Mouse (Mus musculus) forebrain, embryonic 13.5 days (tissue): Measurements from ENCODE around the gene Paics. TPM values are rescaled to one million over a fixed set of nuclear protein-coding genes. Genes with fewer than 3 reads are reported as not detected.

ENCODE experiments used
- ATAC-seq: fragments of 200-750 bp; cut with Nextera tagmentation; 2 replicates; pipeline ENCODE4 v1.8.0; 2017
- H3K27ac ChIP-seq: fragments of 300-500 bp; sonication (generic); 2 replicates; pipeline ENCODE4 v1.5.1; 2015; ENCODE audit warnings: inconsistent platforms, mild to moderate bottlenecking, moderate library complexity
- H3K27me3 ChIP-seq: fragments of 300-500 bp; sonication (generic); 2 replicates; pipeline ENCODE4 v1.6.1; 2015; ENCODE audit warnings: mild to moderate bottlenecking, inconsistent platforms
- H3K36me3 ChIP-seq: fragments of 300-500 bp; sonication (generic); 2 replicates; pipeline ENCODE4 v1.6.1; 2015; ENCODE audit warnings: mild to moderate bottlenecking, inconsistent platforms; ENCODE audit not compliant: poor library complexity, severe bottlenecking
- H3K4me1 ChIP-seq: fragments of 300-500 bp; sonication (generic); 2 replicates; pipeline ENCODE4 v1.6.1; 2015; ENCODE audit warnings: inconsistent platforms
- H3K4me2 ChIP-seq: fragments of 300-500 bp; sonication (generic); 2 replicates; pipeline ENCODE4 v1.6.1; 2015; ENCODE audit warnings: inconsistent platforms, mild to moderate bottlenecking, moderate library complexity
- H3K4me3 ChIP-seq: fragments of 300-500 bp; sonication (generic); 2 replicates; pipeline ENCODE4 v1.5.1; 2015; ENCODE audit warnings: mild to moderate bottlenecking, inconsistent platforms
- H3K9ac ChIP-seq: fragments of 300-500 bp; sonication (generic); 2 replicates; pipeline ENCODE4 v1.6.1; 2015; ENCODE audit warnings: mild to moderate bottlenecking, inconsistent platforms
- H3K9me3 ChIP-seq: fragments of 300-500 bp; sonication (generic); replicated peaks from 2 replicates; pipeline ENCODE4 v1.6.1; 2016; ENCODE audit warnings: inconsistent platforms
- WGBS: fragments of 180-500 bp; shearing (Covaris S2); methylation state at CpG from one replicate; pipeline ENCODE4 v1.1.7; 2015; 5-methylcytosine and 5-hydroxymethylcytosine counted together
- polyA plus RNA-seq: library from polyadenylated mRNA; unstranded; fragments of >200 nt; fragmentation: Nextera tagmentation; extraction: Ambion mirVana; gene quantifications from 2 replicates; pipeline ENCODE4 v1.2.1, GENCODE M21; 2015

Paics gene
- polyA plus RNA-seq, 1 experiment from 2014 or later: 312 TPM

GRCm38 (mm10) chr5:76929180-76929877 is 21.8 kb upstream of the Paics start:
- Histone ChIP-seq H3K4me1 (no peaks in the 10 kb centered on the region), H3K4me2 (no peak overlapping the region), H3K9ac (no peak overlapping the region), H3K27ac (no peak overlapping the region), H3K27me3 (no peaks in the 10 kb centered on the region), H3K9me3 (peaks cover 15% of the 10 kb centered on the region), H3K4me3 (no peak overlapping the region), H3K36me3 (peaks cover 47% of the 10 kb centered on the region)
- ATAC-seq: no peak
- WGBS: 86% methylated on average over 7 of the region's 7 CpGs

- Histone ChIP-seq H3K4me1 (no peaks in the 10 kb centered on the region), H3K4me2 (no peak overlapping the region), H3K27ac (no peak overlapping the region), H3K27me3 (no peaks in the 10 kb centered on the region), H3K36me3 (peaks cover 29% of the 10 kb centered on the region), H3K9ac (no peak overlapping the region), H3K9me3 (0 out of 2 replicates have a peak, but pooled peaks cover 6% of the 10 kb centered on the region), H3K4me3 (no peak overlapping the region)
- WGBS: 97% methylated on average over 8 of the region's 8 CpGs
- ATAC-seq: no peak
Observed at GRCm38 (mm10) chr5:76939717-76940116, 11.4 kb upstream of the Paics start.

- H3K4me2 ChIP-seq: no peak overlapping the region
- 93% methylated on average over 4 of the region's 4 CpGs for WGBS
- H3K36me3 ChIP-seq: peaks cover 29% of the 10 kb centered on the region
- H3K9me3 ChIP-seq: 0 out of 2 replicates have a peak, but pooled peaks cover 6% of the 10 kb centered on the region
- H3K27ac ChIP-seq: no peak overlapping the region
- no peak overlapping the region for H3K4me3 ChIP-seq
- ATAC-seq: no peak
- no peaks in the 10 kb centered on the region for H3K27me3 ChIP-seq
- no peak overlapping the region for H3K9ac ChIP-seq
- no peaks in the 10 kb centered on the region; the same call in 1 of the 2 replicates for H3K4me1 ChIP-seq
Observed at GRCm38 (mm10) chr5:76941975-76942374, 9.1 kb upstream of the Paics start.

- H3K9me3 ChIP-seq: 0 out of 2 replicates have a peak, but pooled peaks cover 6% of the 10 kb centered on the region
- 88% methylated on average over 4 of the region's 4 CpGs for WGBS
- H3K27me3 ChIP-seq: no peaks in the 10 kb centered on the region
- H3K36me3 ChIP-seq: peaks cover 29% of the 10 kb centered on the region
- H3K9ac ChIP-seq: no peak overlapping the region
- no peaks in the 10 kb centered on the region; the same call in 1 of the 2 replicates for H3K4me1 ChIP-seq
- no peak overlapping the region for H3K4me2 ChIP-seq
- no peak for ATAC-seq
- no peak overlapping the region for H3K27ac ChIP-seq
- H3K4me3 ChIP-seq: no peak overlapping the region
Observed at GRCm38 (mm10) chr5:76942505-76942904, 8.6 kb upstream of the Paics start.

- Histone ChIP-seq H3K27ac (no peak overlapping the region), H3K9me3 (no peaks in the 10 kb centered on the region), H3K9ac (no peak overlapping the region), H3K4me1 (peaks cover 12% of the 10 kb centered on the region), H3K4me3 (no peak overlapping the region), H3K4me2 (no peak overlapping the region), H3K36me3 (peaks cover 22% of the 10 kb centered on the region), H3K27me3 (no peaks in the 10 kb centered on the region)
- no peak for ATAC-seq
- 76% methylated on average over 6 of the region's 6 CpGs for WGBS
Observed at GRCm38 (mm10) chr5:76944965-76945677, 6.0 kb upstream of the Paics start.

DNA sequence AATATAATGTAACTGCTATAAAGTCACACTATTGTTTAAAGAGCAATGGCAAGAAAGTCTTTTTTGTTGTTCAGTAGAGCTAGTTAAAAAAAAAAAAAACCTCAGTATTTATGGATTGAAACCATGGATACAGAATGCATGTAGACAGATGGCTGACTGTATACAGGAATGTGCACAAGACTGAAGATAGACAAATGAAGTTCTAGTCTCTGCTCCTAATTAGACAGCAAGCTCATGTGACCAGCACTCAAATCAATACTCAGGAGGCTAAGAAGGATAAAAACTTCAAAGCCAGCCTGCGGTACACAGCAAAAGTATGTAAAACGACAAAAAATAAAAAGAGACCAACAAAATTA is 5.5 kb upstream of the Paics start:
- no peak overlapping the region for H3K9ac ChIP-seq
- no peaks in the 10 kb centered on the region for H3K27me3 ChIP-seq
- no peak overlapping the region for H3K4me3 ChIP-seq
- H3K4me2 ChIP-seq: no peak overlapping the region
- peaks cover 17% of the 10 kb centered on the region for H3K4me1 ChIP-seq
- 57% methylated on average over 2 of the region's 2 CpGs for WGBS
- H3K36me3 ChIP-seq: peaks cover 17% of the 10 kb centered on the region
- no peak for ATAC-seq
- H3K27ac ChIP-seq: no peak overlapping the region
- no peaks in the 10 kb centered on the region for H3K9me3 ChIP-seq

DNA sequence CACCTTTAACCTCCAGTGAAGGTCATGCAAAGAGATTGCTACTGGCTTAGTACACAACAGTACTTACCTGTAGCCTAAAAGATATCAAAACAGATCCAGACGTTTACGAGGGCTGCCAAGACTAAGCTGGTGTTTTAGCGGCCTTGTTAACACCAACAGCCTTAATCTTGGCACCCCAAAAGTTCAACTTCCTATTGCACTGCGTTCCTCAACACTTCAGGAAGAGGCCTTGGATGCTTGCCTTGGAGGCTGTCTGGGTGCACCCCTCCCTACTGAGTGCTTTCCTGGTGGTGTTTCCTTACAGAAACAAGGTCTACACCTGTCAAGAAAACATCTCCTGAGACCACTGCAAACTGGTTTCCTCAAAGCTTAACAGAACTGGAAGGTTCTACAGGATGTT is 4.0 kb upstream of the Paics start:
- H3K36me3 ChIP-seq: peaks cover 9% of the 10 kb centered on the region; the same call in 1 of the 2 replicates
- ATAC-seq: no peak
- no peaks in the 10 kb centered on the region for H3K9me3 ChIP-seq
- no peak overlapping the region for H3K27ac ChIP-seq
- H3K9ac ChIP-seq: no peak overlapping the region
- peaks cover 18% of the 10 kb centered on the region for H3K4me1 ChIP-seq
- no peak overlapping the region for H3K4me3 ChIP-seq
- no peak overlapping the region for H3K4me2 ChIP-seq
- no peaks in the 10 kb centered on the region for H3K27me3 ChIP-seq
- WGBS: 92% methylated on average over 4 of the region's 4 CpGs

DNA sequence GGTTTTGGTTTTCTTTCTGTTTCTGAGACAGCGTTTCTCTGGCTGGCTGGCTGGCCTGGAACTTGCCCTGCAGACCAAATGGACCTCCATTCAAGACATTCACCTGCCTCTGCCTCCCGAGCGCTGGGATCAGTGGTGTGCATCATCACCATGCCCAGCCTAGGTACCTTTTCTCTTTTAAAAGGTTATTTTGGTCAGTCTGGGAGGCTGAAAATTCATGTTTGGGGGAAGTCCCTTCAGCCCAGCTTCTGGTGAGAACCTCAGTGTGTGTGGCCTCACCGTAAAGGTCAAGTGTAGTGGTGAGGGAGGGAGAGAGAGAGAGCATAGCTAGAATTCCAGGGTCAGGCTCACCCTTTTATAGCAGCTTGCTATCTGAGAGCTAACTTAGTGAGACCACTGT is 3.3 kb upstream of the Paics start:
- Histone ChIP-seq H3K27me3 (no peaks in the 10 kb centered on the region), H3K4me2 (no peak overlapping the region), H3K27ac (no peak overlapping the region), H3K4me1 (peaks cover 24% of the 10 kb centered on the region), H3K9me3 (no peaks in the 10 kb centered on the region), H3K9ac (no peak overlapping the region), H3K4me3 (no peak overlapping the region), H3K36me3 (peaks cover 7% of the 10 kb centered on the region; the same call in 1 of the 2 replicates)
- ATAC-seq: no peak
- WGBS: 95% methylated on average over 4 of the region's 4 CpGs

DNA sequence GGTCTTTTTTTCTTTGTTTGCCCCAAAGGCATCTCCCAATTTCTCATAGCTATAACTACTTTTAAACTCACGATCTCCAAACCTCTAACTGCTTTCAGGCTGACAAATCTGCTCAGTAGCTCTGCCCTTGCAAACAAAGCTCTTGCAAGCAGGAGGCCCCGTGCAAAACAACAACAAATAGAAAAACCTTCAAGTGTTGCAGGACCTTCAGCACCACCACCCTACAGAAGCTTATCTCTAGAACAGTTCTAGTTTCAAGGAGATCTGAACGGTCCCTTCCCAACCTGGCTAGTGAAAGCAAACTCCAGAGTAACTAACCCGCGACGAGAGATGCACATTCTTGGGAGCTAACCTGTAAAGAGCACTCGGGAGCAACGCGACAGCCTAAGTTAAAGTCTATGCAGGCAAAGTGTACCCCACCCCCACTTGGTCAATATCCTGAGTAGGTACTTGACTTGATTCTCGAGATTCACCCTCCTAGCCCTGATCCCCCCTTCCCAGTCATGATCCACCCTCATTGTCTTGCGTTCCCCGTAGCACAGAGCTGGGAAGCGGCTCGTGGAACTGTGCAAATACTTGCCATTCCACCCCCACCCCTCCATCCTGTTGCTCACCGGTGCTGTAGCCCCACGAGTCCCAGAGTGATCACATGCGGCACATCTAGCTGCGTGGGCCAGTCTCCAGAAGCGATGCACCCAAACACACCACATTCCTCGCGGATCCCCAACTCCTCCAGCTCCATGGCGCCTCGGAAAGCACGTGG is 583 bp upstream of the Paics start:
- peak overlapping the region; percentile 94 for H3K4me2 ChIP-seq
- H3K4me1 ChIP-seq: peaks cover 43% of the 10 kb centered on the region
- H3K9me3 ChIP-seq: no peaks in the 10 kb centered on the region
- H3K4me3 ChIP-seq: peak overlapping the region; percentile 75
- WGBS: under 1% methylated on average over 24 of the region's 24 CpGs
- no peaks in the 10 kb centered on the region for H3K27me3 ChIP-seq
- peak overlapping the region; percentile 71 for H3K27ac ChIP-seq
- peaks cover 9% of the 10 kb centered on the region; the same call in 1 of the 2 replicates for H3K36me3 ChIP-seq
- ATAC-seq: no peak
- H3K9ac ChIP-seq: peak overlapping the region; percentile 76

DNA sequence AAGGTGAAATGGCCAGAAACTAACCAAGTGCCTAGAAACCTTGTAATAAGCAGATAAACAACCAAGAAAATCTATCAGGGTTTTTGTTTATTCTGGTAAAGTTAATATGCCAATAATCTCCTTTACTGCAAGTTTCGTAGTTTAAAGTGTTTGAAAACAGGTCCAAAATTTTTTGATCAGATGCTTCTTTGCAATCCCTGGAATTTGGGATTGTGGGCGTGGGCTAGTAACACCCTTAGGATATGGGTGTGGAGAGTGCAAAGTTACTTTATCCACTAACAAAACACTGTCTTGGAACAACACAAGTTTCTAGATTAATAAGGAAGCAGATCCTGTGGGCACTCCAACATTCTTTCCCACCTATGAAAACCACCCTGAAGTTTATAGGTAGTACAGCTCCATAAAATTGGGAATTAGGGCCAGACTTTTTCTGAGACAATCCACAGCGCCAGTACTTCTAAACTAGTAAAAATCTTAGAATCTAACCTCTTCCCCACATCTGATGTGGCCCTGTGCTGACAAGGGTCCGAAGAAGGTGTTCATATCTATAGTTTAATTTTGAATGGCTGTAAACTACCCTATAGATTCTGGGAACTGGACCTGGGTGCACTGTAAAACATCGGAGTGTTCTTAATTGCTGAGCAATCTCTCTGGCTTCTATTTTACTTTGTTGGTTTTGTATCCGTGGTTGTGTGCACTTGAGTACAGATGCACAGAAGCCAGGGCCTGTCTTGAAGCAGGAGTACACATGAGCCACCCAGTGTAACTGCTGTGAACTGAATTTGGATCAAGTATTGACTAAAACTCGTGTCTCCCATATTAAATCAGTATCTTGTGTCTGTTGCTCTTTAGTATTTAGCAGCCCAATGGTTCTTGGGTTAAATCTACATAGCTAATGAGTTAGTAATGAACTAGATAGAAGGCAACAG is 1.3 kb downstream of the Paics start:
- Histone ChIP-seq H3K27ac (peak overlapping the region; percentile 71; the same call in 1 of the 2 replicates), H3K9ac (peak overlapping the region; percentile 81), H3K9me3 (no peaks in the 10 kb centered on the region), H3K4me3 (peak overlapping the region; percentile 75), H3K4me1 (peaks cover 43% of the 10 kb centered on the region), H3K36me3 (peaks cover 22% of the 10 kb centered on the region), H3K4me2 (peak overlapping the region; percentile 94), H3K27me3 (no peaks in the 10 kb centered on the region)
- WGBS: 17% methylated on average over 7 of the region's 7 CpGs
- ATAC-seq: no peak

- Histone ChIP-seq H3K4me2 (peak overlapping the region; percentile 19; the same call in 1 of the 2 replicates), H3K9me3 (no peaks in the 10 kb centered on the region), H3K27ac (no peak overlapping the region), H3K4me3 (no peak overlapping the region), H3K36me3 (peaks cover 33% of the 10 kb centered on the region), H3K27me3 (no peaks in the 10 kb centered on the region), H3K9ac (peak overlapping the region; percentile 14; the same call in 1 of the 2 replicates), H3K4me1 (peaks cover 42% of the 10 kb centered on the region)
- no peak for ATAC-seq
- 82% methylated on average over 3 of the region's 3 CpGs for WGBS
Observed at GRCm38 (mm10) chr5:76953794-76954193, 2.7 kb downstream of the Paics start.
